Mouse (Mus musculus) heart, adult 9 months (tissue): Measurements from ENCODE around the gene Cyb5d1.

ENCODE experiments used
- DNase-seq, 2 experiments: peaks; one replicate each; pipeline ENCODE4 v3.0.0; 2022; ENCODE audit warnings: low spot score in 2 of 2

The Cyb5d1 gene

DNA sequence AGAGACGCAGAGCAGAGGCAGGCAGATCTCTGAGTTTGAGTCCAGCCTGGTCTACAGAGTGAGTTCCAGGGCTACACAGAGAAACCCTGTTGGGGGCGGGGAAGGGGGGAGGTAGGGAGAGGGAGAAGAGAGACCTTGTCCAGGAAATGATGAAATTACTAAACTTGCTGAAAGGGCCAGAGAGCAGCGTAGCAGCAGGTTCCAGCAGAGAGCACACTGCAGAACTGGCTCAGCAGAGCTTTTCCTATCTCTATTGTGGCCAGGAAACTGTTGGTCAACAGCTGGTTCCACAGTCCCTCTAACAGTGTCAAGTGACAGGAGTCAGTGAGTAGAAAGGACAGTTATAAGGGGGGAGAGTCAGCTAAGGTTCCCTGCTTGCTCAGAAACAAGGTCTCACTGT is 15.8 kb downstream of the Cyb5d1 start:
- no peak for DNase-seq

- no peak for DNase-seq
Measured at GRCm38 (mm10) chr11:69377766-69378165, 17.7 kb downstream of the Cyb5d1 start.

GRCm38 (mm10) chr11:69375646-69376045 is 19.8 kb downstream of the Cyb5d1 start:
- no peak for DNase-seq

DNA sequence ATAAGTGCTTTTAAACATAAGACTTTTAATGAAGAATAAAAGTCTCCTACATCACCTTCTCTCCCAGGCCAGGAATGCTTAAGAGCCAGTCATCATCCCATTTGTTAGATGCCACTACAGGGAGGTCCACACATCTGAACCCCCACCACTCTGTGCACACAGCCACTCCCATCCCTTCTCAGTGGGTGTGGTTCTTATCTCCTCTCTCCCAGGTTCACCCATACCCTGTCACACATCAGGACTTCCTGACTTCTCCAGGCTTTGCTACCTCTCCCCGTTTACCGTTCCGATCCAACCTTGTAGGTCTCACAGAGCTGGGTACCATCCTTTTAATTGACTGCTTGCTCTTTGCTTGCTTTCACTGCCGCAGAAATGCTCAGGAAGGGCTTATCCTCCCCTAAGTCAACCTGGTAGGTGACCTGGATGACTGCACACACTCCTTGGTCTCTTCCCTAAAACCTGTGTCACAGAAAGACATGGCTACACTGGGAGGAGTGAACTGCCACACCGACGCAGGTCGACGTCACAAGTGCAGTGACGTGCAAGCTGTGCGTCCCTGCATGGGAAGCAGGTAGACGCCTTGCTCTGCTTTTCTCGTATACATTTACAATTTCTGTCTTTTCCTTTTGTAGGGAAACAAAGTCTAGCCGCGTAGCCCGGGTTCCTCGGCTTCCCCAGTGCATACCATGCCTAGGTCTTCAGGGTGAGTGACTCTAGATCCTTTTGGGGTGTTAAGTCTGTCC is 22.0 kb downstream of the Cyb5d1 start:
- DNase-seq = no peak

- DNase-seq = no peak
Measured at GRCm38 (mm10) chr11:69372780-69373170, 22.7 kb downstream of the Cyb5d1 start.

DNA sequence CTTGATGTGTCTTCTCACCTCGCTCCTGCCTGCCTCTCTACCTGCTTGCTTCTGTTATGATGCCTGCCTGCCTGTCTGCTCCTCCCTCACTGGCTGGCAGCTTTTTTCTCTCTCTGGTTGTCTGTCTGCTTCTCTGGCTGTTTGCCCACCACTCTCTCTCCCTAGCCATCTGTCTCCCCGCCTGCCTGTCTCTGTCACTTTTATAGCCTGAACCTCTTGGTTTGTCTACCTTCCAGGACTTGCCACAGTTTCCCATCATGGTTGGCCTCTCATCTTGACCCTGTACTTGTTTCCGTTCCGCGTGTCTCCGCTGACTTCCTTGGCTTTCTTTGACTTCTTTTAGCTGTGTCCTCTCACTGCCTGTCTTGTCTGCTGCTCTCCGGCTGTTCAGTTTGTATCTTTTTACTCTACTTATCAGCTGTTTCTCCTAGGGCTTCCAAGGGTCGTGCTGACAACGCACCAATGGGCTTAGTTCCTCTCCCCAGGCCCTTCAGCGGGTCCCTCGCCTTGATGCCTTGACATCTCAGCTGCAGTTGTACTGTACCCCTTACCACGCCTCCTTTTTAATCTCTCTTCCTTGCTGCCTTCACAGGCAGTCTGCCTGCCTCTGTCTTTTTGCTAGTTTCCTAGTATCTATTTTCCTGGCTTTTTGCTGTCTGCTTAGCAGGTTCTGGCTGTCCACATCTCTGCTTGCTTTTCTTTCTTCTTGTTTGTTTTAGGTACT is 23.2 kb downstream of the Cyb5d1 start:
- DNase-seq = no peak

DNA sequence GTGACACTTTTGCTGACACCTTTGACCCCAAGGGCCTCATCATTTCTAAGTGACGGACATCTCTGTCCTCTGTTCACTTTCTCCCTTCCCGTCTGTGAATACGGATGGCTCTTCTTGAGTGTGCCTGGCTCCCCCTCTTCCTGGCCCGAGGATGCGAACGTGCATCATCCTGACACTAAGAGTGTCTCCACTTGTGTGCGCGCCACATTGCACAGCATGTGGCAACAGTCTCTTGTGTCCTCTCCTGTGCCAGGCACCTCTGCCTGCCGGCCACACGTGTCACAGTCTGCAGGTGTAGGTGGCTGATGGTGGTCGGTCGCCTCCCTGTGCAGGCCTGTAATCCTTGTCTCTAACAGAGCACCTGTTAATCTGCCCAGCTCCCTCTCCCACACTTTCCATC is 23.8 kb downstream of the Cyb5d1 start:
- no peak for DNase-seq

- DNase-seq = no peak
Measured at GRCm38 (mm10) chr11:69370817-69371215, 24.6 kb downstream of the Cyb5d1 start.

DNA sequence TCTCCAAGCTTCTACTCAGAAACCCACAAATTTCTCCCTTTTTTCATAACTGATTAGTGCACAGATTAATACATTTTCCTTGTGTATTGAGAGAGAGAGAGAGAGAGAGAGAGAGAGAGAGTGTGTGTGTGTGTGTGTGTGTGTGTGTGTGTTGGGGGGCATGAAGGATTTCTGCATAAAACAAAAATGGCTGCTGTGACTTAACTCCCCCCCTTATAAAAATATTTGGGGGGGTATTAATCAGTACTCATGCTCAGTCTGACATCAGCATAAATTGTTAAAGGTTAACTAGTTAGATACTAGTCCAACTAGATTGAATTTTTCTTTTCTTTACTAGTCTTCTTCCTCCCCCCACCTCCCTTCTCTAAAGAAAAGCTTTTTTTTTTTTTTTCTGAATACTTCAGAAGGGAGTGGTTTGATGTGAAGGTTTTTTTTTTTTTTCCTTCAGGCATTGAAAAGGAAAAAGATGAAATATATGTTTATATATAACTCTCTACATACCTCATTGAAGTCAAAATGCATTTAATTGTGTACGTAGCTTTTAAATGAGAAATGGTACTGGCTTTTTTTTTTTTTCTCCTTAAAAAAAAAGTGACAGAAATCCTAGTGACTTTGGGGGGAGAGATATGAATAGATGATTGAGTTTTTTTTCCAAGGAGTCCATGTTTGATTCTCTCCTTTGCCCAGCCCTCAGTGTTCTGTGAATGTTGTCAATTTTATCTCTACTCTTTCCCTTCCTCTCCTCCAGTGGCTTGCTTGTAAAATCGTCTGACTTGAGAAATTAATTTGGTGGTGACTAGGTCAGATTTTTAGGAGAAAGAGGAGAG is 25.2 kb downstream of the Cyb5d1 start:
- DNase-seq = no peak

GRCm38 (mm10) chr11:69369215-69369989 is 26.0 kb downstream of the Cyb5d1 start, which contains the start of gene Chd3:
Gene Chd3, minus strand, starts transcription at chr11:69369406.
- no peak for DNase-seq

DNA sequence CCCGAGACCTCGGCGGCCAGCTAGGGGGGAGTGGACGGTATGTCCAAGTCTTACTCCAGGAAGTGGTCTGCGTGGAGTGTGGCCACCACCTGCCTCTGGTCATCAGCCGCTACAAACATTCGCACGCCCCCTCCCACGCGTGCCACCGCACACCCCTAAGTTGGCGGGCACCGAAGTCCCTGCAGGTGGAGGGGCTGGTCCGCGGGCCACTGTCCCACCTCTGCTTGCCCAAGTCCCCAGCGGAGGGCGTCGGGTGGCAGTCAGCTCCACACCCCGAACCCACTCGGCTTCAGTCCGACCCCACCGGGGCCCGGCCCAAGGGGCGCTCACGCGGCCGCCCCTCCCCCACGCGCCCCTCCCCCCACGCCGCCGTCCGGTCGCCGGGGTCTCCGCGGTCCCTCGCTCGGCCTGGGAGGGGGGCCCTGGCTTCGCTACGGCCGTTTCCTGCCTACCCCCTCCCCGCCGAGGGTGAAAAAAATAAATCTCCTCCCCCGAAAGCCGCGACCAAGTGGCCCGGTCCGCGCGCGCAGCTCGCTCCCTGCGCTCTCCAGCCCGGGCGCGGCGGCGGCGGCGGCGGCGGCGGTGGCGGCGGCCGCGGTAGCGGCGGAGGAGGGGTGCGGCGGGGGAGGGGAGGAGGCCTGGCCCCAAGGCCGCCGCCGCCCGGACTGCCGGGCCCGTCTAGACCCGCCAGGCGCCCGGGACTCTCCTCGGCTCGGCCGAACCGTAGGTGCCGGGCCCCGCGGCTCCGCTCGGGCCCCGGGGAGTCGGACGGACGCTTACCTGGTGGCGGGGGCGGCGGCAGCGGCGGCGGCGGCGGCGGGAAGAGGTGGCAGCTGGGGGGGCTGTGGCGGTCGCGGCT is 26.8 kb downstream of the Cyb5d1 start:
- DNase-seq = peak; percentile 25 to 48

DNA sequence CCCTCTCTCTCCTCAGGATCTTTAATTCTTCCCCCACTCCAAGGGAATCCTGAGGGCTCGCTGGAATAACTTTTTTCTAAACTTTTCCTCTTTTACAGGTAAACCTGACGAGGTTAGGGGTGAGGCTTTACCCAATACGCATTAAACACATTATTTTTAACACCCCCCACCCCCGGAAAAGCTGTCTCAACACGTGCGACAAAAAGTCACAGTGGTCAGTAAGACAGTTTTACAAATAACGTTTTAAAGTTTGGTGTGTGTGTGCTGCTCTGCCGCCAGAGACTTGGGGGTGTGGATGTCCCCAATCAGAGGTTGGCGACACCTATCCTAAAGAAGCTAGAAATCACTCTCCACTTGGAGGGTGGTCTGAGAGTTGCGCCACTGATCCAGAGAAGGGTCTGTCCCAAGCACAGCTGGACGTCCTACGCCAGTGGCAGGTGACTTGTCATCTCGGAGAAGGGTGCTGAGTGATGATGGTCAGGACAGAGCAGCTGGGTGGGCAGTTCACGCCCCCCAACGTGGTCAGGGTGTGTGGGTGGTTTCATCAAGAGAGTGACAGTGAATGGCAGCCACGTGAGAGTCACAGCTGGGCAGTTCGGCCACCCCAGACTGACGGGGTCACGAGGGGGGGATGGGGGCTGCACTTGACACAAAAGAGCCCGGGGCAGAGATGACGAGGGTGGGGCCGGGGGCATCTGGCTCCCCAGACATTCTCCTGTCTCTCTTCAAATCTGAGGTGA is 27.6 kb downstream of the Cyb5d1 start:
- peak; percentile 18 to 41 for DNase-seq

DNA sequence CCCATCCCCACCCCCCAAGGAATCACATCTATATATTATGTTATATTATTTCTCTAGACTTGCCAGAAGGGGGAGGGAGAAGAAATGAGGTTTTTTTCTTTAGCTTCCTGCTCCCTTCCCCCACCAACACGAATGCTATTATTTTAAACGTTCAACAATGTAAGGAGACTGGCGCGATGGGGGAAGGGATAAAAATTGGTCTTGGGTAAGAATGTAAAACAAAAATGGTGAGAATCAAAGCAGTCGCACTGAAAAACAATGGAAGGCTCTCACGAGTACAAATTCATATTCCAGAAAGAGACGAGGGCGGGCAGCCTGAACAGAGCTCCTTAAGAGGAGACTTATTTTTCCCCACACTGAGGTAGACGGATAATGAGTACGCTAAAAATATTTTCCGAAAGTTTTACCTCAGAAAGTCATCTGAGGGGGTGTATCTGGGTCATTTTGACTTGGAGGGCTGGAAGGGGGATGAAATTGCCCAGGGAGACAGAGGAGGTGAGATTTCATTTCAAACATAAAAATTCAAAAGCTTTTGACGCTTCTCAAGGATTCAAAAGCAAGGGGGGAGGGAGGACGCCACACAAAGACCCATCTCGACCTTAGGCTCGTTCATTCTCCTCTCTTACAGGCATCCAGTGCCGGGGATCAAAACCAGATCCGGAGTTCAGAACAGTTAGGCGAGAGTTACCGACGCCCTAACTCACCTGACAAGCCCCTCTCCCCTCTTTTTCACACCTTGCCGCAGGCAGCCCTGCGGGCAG is 28.4 kb downstream of the Cyb5d1 start:
- peak in 1 of 2 experiments; percentile 12 for DNase-seq

- DNase-seq = peak; percentile 92 to 93
Measured at GRCm38 (mm10) chr11:69366157-69366854, 29.1 kb downstream of the Cyb5d1 start.

DNA sequence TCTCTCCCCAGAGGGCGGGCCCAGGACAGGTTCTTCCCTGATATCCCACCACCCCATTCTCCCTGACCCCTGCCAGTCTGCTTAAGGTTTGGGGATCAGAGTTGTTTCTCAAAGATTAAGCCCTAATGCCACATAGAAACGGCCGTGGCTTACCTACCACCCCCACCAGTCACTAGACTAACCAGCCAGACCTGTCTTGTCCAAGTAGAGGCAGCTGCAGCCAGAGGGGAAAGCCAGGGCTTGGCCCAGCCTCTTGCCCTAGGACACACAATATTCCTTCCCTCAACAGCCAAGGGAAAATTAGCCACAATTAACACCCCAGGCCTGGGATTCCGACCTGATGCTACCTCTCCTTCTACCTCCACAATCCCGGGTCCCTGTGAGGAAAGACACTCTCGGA is 29.7 kb downstream of the Cyb5d1 start:
- DNase-seq = no peak

DNA sequence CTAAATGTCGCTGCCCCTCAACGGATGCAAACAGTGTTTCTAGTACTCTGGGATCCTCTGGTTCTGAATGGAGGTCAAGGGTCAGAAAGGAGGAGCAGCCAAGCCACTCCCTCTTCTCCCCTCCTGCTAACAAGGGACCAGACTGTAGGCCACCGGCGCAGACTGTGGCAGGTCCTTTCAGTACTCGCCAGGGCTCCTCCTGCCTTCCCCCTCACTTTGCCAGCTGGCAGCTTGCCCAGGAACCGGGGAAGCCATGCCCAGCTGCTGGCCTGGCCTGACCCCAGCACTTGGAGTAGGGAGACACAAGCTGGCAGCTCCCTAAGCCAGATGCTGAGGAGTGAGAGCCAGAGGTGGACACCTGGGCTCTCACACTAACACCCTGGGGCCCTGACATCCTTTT is 30.5 kb downstream of the Cyb5d1 start:
- peak; percentile 93 to 94 for DNase-seq

DNA sequence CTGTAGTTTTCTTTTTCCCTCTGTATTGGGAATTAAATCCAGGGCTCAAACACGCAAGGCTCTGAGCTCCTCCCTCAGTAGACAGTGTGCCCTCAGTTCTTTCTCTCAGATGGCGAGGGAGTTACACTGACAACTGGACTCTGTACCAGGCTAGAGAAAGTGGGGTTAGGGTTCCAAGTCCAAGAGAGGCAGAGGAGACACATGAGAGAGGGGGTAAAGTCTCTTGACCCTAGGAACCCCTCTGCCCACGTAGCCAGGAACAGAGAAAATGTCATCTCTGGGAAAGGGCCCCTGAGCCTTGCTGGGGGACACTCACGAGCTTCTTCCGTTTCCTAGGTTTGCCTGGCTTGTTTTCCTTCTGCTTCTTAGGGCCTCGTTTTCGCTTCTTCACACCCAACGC is 31.1 kb downstream of the Cyb5d1 start:
- DNase-seq = no peak

DNA sequence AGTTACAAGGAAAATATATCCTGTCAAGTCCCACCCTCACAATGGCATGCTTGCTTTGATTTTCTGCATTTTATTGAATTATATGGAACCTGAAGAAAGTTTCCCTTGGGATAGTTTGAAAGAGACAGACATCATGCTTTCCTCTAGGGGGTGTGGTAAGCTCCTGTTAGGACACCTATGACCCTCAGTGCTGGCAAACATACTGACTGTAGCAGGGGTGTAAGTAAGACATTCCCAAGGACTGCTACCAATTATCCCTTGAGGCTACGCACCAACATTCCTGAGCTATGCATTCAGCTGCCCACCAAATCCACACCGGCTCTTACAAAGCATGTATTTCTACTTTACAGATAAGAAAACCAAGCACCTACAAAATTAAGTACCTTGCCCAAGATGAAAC is 33.0 kb downstream of the Cyb5d1 start:
- no peak for DNase-seq

- no peak for DNase-seq
Measured at GRCm38 (mm10) chr11:69362021-69362420, 33.4 kb downstream of the Cyb5d1 start.
